Mouse (Mus musculus): ENCODE measurements around the gene Agtpbp1. TPM values are rescaled to one million over a fixed set of nuclear protein-coding genes. Genes with fewer than 3 reads are reported as not detected.

The Agtpbp1 gene
- total RNA-seq, 1 experiment, result 25.0 TPM

DNA sequence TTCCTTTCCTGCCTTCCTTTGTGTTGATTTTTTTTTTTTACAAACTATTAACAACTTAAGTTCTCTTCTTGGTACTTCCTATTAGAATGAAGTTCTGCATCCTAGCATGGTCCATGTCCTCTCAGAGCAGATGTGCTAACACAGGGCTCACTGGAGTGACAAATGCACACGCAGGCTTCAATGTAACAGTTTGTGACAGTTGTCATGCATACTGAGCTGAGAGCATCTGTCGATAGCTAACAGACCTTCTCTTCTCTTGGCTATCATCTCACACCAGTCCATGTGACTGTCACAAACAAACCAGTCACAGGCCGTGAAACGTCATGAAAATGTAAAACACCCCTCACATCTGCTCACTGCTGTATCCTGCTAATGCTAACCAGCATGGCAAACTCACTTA, 50.7 kb downstream of the Agtpbp1 start:
- no peak for DNase-seq (ENCODE audit: low read depth, low spot score)
- no peak overlapping the region for H3K4me3 ChIP-seq (ENCODE audit: insufficient read depth in 1 of 2, low read depth in 1 of 2, low read length in 2 of 2, poor library complexity in 1 of 2, severe bottlenecking in 1 of 2)
- H3K9ac ChIP-seq (ENCODE audit: insufficient read depth, low read depth, low read length, poor library complexity, severe bottlenecking), result no peak overlapping the region
- in situ Hi-C loops (cut with MboI; ENCODE audit: low sequenced_read_pairs in 2 of 2, unreplicated experiment in 2 of 2), result no loop called here
- no peaks in the 10 kb centered on the region for H3K4me1 ChIP-seq (ENCODE audit: control insufficient read depth in 2 of 2, insufficient read depth in 2 of 2, low read length in 2 of 2, poor library complexity in 1 of 2)
- no peak overlapping the region for H3K27ac ChIP-seq (ENCODE audit: insufficient read depth, low read depth, low read length, poor library complexity, severe bottlenecking)
- TF ChIP-seq ZC3H11A (IDR thresholded peaks at IDR 0.05; ENCODE audit: borderline replicate concordance, low read depth, low read length), result no peak
- TF ChIP-seq CHD2 (IDR thresholded peaks at IDR 0.05; ENCODE audit: low read depth, low read length), result no peak
- TF ChIP-seq ZNF384 (IDR thresholded peaks at IDR 0.05; ENCODE audit: low read depth, low read length), result no peak
- TF ChIP-seq MAFK (IDR thresholded peaks at IDR 0.05; ENCODE audit: insufficient read depth, low read depth, low read length), result no peak
- TF ChIP-seq HCFC1 (IDR thresholded peaks at IDR 0.05; ENCODE audit: borderline replicate concordance, insufficient read depth, low read length), result no peak
- H3K9me3 ChIP-seq (ENCODE audit: control insufficient read depth, insufficient read depth, low read depth, low read length), result no peaks in the 10 kb centered on the region
- no peaks in the 10 kb centered on the region; the same call in 1 of the 2 replicates for H3K36me3 ChIP-seq (ENCODE audit: control insufficient read depth, insufficient read depth, low read length, poor library complexity, severe bottlenecking)

DNA sequence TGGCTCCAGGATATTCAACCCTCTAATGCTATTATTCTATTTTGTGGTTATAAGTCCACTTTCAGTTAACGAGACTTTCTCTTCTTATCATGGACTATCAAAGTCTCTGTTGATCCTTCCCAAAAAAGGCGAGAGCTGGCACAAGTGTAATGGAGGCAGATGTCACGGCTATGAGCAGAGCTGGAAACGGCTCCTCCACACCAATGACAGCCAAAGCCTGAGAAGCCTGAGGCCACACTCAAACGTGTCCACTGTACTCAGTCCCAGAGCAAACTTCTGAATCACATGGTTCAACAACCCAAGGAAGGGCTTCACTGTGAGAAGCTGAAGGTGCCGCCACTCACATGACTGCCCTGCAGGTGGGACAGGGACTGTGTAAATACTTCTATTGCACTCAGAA, 51.7 kb downstream of the Agtpbp1 start:
- Histone ChIP-seq H3K4me1 (ENCODE audit: control insufficient read depth in 2 of 2, insufficient read depth in 2 of 2, low read length in 2 of 2, poor library complexity in 1 of 2) (no peaks in the 10 kb centered on the region), H3K9ac (ENCODE audit: insufficient read depth, low read depth, low read length, poor library complexity, severe bottlenecking) (no peak overlapping the region), H3K4me3 (ENCODE audit: insufficient read depth in 1 of 2, low read depth in 1 of 2, low read length in 2 of 2, poor library complexity in 1 of 2, severe bottlenecking in 1 of 2) (no peak overlapping the region), H3K27ac (ENCODE audit: insufficient read depth, low read depth, low read length, poor library complexity, severe bottlenecking) (no peak overlapping the region), H3K9me3 (ENCODE audit: control insufficient read depth, insufficient read depth, low read depth, low read length) (no peaks in the 10 kb centered on the region), H3K36me3 (ENCODE audit: control insufficient read depth, insufficient read depth, low read length, poor library complexity, severe bottlenecking) (no peaks in the 10 kb centered on the region; the same call in 1 of the 2 replicates)
- DNase-seq (ENCODE audit: low read depth, low spot score), result no peak
- no peak for TF ChIP-seq CHD2 (IDR thresholded peaks at IDR 0.05; ENCODE audit: low read depth, low read length)
- TF ChIP-seq MAFK (IDR thresholded peaks at IDR 0.05; ENCODE audit: insufficient read depth, low read depth, low read length), result no peak
- TF ChIP-seq ZC3H11A (IDR thresholded peaks at IDR 0.05; ENCODE audit: borderline replicate concordance, low read depth, low read length), result no peak
- TF ChIP-seq ZNF384 (IDR thresholded peaks at IDR 0.05; ENCODE audit: low read depth, low read length), result no peak
- no peak for TF ChIP-seq HCFC1 (IDR thresholded peaks at IDR 0.05; ENCODE audit: borderline replicate concordance, insufficient read depth, low read length)
- in situ Hi-C loops (cut with MboI; ENCODE audit: low sequenced_read_pairs in 2 of 2, unreplicated experiment in 2 of 2), result no loop called here

DNA sequence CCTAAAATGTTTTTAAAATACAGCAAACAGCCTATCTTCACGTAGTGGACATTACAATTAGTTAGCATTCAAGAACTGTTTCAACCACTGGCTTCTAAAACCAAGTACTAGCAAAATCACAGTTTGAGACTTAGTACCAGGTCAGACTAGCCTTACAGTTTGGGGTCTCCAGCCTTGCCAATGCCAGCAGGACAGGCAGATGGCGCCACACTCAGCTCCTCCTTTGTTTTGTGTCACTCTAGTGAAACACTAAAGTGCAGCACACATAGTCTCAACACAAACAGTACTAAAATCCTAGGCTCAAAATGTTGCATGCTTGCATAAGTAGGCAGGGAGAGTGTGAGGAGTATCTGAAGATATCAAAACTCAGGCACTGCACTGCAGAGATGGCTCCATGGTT, 53.8 kb downstream of the Agtpbp1 start:
- TF ChIP-seq CHD2 (IDR thresholded peaks at IDR 0.05; ENCODE audit: low read depth, low read length) (no peak), MAFK (IDR thresholded peaks at IDR 0.05; ENCODE audit: insufficient read depth, low read depth, low read length) (no peak), HCFC1 (IDR thresholded peaks at IDR 0.05; ENCODE audit: borderline replicate concordance, insufficient read depth, low read length) (no peak), ZC3H11A (IDR thresholded peaks at IDR 0.05; ENCODE audit: borderline replicate concordance, low read depth, low read length) (no peak), ZNF384 (IDR thresholded peaks at IDR 0.05; ENCODE audit: low read depth, low read length) (no peak)
- no peaks in the 10 kb centered on the region for H3K9me3 ChIP-seq (ENCODE audit: control insufficient read depth, insufficient read depth, low read depth, low read length)

DNA sequence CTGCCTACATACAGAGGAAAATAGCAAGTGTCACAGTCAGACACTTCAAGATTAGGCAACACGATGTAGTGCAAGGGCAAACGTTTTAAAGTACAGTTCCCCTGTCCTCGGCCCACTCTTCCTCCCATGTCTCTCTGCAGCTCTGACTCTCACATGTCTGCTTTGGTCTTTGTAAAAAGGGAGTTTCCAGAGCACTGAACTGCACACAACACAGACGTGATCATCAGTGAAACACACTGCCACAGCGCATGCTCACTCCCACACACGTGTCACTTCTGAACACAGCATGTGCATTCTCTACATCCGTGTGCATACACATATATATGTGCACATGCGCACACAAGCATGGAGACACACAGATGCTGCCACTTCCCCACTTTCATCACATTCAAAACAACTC, 54.5 kb downstream of the Agtpbp1 start:
- TF ChIP-seq ZC3H11A (IDR thresholded peaks at IDR 0.05; ENCODE audit: borderline replicate concordance, low read depth, low read length) (no peak), HCFC1 (IDR thresholded peaks at IDR 0.05; ENCODE audit: borderline replicate concordance, insufficient read depth, low read length) (no peak), MAFK (IDR thresholded peaks at IDR 0.05; ENCODE audit: insufficient read depth, low read depth, low read length) (no peak), ZNF384 (IDR thresholded peaks at IDR 0.05; ENCODE audit: low read depth, low read length) (no peak), CHD2 (IDR thresholded peaks at IDR 0.05; ENCODE audit: low read depth, low read length) (no peak)
- Histone ChIP-seq H3K4me1 (ENCODE audit: control insufficient read depth in 2 of 2, insufficient read depth in 2 of 2, low read length in 2 of 2, poor library complexity in 1 of 2) (no peaks in the 10 kb centered on the region), H3K9me3 (ENCODE audit: control insufficient read depth, insufficient read depth, low read depth, low read length) (no peaks in the 10 kb centered on the region), H3K36me3 (ENCODE audit: control insufficient read depth, insufficient read depth, low read length, poor library complexity, severe bottlenecking) (peaks cover 3% of the 10 kb centered on the region; the same call in 1 of the 2 replicates), H3K4me3 (ENCODE audit: insufficient read depth in 1 of 2, low read depth in 1 of 2, low read length in 2 of 2, poor library complexity in 1 of 2, severe bottlenecking in 1 of 2) (no peak overlapping the region), H3K27ac (ENCODE audit: insufficient read depth, low read depth, low read length, poor library complexity, severe bottlenecking) (no peak overlapping the region), H3K9ac (ENCODE audit: insufficient read depth, low read depth, low read length, poor library complexity, severe bottlenecking) (no peak overlapping the region)
- in situ Hi-C loops (cut with MboI; ENCODE audit: low sequenced_read_pairs in 2 of 2, unreplicated experiment in 2 of 2), result no loop called here
- DNase-seq (ENCODE audit: low read depth, low spot score), result no peak

More for the DNA sequence above, 53.8 kb downstream of the Agtpbp1 start:
- H3K36me3 ChIP-seq (ENCODE audit: control insufficient read depth, insufficient read depth, low read length, poor library complexity, severe bottlenecking), result peaks cover 3% of the 10 kb centered on the region; the same call in 1 of the 2 replicates
- no peak for DNase-seq (ENCODE audit: low read depth, low spot score)
- no peak overlapping the region for H3K27ac ChIP-seq (ENCODE audit: insufficient read depth, low read depth, low read length, poor library complexity, severe bottlenecking)
- no peak overlapping the region for H3K9ac ChIP-seq (ENCODE audit: insufficient read depth, low read depth, low read length, poor library complexity, severe bottlenecking)
- in situ Hi-C loops (cut with MboI; ENCODE audit: low sequenced_read_pairs in 2 of 2, unreplicated experiment in 2 of 2), result no loop called here
- no peak overlapping the region for H3K4me3 ChIP-seq (ENCODE audit: insufficient read depth in 1 of 2, low read depth in 1 of 2, low read length in 2 of 2, poor library complexity in 1 of 2, severe bottlenecking in 1 of 2)
- H3K4me1 ChIP-seq (ENCODE audit: control insufficient read depth in 2 of 2, insufficient read depth in 2 of 2, low read length in 2 of 2, poor library complexity in 1 of 2), result no peaks in the 10 kb centered on the region
